Mouse (Mus musculus) kidney, postnatal 36 days (tissue): ENCODE measurements around the gene Gm45261.
A peak's percentile ranks its signal among the peaks of the same experiment; 100 is the strongest.

Source experiments
- DNase-seq, 2 experiments: peaks; one replicate each; pipeline ENCODE4 v3.0.0; 2021 to 2022; ENCODE audit warnings: mixed read lengths in 2 of 2

Gene Gm45261

DNA sequence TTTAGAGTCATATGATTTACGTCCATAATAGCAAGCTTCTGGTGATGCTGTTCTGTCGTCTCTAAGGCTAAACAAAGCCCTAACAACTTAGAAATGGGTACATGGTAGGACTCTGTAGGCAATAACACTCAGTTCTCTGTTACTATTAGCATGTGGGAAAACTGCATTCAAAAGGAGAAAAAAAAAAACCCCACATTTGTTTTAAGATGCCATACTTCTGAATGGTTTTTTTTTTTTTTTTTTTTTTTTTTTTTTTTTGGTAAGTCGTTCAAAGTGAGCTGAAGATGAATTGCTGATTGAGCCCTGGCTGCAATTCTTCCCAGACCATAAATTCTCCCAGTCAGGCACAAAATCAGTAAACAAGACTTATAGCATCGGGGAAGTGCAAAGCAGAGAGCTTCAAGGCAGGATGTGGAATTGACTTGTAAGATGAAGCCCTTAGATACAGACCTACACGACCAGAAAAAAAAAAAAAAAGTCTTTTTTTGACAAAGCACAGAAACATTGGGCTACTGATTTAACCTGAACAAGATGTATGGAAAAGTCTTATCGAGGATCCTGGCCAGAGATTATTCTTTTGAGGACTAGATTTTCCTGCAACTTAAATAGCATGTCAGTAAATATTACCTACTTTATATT is 51.7 kb downstream of the Gm45261 start:
- DNase-seq: no peak

DNA sequence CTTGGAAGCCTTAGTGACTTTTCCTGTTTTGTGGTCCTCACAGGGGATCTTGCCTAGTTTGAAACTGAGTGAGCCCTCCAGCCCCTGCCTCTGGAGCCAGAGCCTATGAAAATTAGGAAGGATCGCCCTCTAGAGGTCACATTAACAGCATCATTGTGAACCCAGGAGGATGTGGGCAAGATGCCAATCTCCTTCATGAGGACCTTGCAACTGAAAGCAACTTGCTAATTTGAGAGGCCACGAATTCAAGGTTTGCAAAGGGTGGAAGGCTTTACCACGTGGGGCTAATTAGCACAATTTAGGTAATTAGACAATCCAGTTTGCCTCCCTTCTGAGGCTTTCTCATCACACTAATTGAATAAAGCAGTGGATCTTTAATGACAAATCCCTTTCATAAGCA is 52.7 kb downstream of the Gm45261 start:
- DNase-seq: peak; percentile 78 to 80

DNA sequence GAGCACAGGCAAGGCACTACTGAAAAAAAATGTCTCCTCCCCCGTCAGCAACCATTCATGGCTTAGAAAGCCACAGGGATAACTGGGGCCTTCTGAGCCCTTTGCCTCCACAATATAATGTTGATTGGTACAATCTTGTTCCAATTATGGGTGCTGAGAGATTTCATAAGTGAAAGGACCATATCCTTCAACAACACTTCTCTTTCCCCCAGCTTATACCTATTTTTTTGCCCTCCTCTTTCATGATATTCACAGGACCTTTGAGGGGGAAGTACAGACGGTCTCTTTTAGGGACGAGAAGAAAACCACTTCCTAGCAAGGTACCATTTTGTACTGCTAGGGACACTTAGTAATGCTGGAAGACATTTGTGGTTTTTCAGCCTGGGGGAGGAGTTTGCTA is 57.1 kb downstream of the Gm45261 start:
- DNase-seq: no peak

DNA sequence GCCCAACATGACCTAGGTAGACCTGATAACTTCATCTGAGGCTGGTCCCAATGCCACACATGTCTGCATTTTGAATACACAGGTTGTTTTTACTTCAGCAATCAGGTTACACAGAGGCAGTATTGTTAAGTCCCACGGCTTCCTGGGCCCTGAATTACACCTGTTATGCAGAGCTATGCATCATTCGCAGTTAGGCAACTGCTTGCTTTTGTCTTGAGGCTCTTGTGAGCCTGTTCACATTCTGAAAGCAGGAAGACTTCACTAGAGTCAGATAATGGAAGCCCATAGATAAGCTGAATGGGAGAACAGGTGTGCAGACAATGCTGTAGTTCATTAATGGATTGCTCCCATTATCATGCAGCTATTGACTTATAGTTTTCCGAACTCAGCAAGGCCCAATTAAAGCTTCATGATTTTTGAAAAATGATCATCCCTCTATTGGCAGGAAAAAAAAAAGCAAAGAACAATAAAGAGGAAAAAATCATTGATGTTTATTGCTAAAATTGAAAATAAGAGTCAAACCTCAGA is 57.8 kb downstream of the Gm45261 start:
- no peak for DNase-seq

DNA sequence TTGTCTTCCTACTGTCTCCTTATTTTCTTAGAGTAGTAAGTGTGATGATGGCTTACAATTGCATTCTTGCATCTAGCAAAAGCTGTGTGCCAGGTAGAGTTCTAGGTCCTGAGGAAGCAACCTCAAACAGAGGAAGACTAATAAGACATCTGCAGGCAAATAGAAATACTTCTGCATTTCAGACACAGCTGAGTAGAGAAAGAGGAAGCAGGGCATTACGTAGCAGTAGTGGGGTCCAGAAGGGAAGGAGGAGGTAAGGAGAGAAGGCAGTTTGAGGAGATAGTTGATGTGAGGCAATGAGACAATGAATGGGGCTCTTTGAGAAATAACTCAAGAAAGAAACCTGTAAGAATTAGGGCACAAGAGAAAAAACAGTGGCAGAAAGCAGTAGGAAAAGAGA is 59.3 kb downstream of the Gm45261 start:
- no peak for DNase-seq
